8 mouse cellular contexts compared by ENCODE assay signal in genomic region chr9:25480676-25481075, GRCm38 (mm10). TPM values are rescaled to one million over a fixed set of nuclear protein-coding genes. Genes with fewer than 3 reads are reported as not detected.
DNase-seq lines count a peak whose midpoint lies in the region; ATAC-seq and TF ChIP-seq lines count a peak whose summit lies in the region.

No protein-coding gene starts in this region.

- H3K9ac ChIP-seq in forebrain, embryonic 11.5 days (ENCODE audit: low read length): no peak overlapping the region
- H3K9ac ChIP-seq in forebrain, embryonic 13.5 days: no peak overlapping the region
- peak overlapping the region; percentile 75; the same call in 1 of the 2 replicates for H3K9ac ChIP-seq in hindbrain, embryonic 14.5 days
- H3K9ac ChIP-seq in liver, postnatal 0 days (replicated peaks): no peak overlapping the region

- no peaks in the 10 kb centered on the region for H3K9me3 ChIP-seq in forebrain, embryonic 11.5 days (ENCODE audit: control insufficient read depth, low read length)
- H3K9me3 ChIP-seq in forebrain, embryonic 13.5 days (replicated peaks): no peaks in the 10 kb centered on the region
- H3K9me3 ChIP-seq in hindbrain, embryonic 14.5 days (ENCODE audit: control insufficient read depth, low read length): no peaks in the 10 kb centered on the region
- H3K9me3 ChIP-seq in liver, postnatal 0 days (ENCODE audit: low read length): no peaks in the 10 kb centered on the region

- no peak for TF ChIP-seq EP300 in liver, postnatal 0 days (IDR thresholded peaks at IDR 0.05; ENCODE audit: low read depth)

- H3K27me3 ChIP-seq in forebrain, embryonic 11.5 days (ENCODE audit: control insufficient read depth, insufficient read depth, low read length): no peaks in the 10 kb centered on the region
- H3K27me3 ChIP-seq in forebrain, embryonic 13.5 days: 0 out of 2 replicates have a peak, but pooled peaks cover 6% of the 10 kb centered on the region
- no peaks in the 10 kb centered on the region for H3K27me3 ChIP-seq in hindbrain, embryonic 14.5 days (ENCODE audit: control insufficient read depth, insufficient read depth, low read length)
- no peaks in the 10 kb centered on the region for H3K27me3 ChIP-seq in liver, postnatal 0 days (ENCODE audit: insufficient read depth, low read length)
- H3K27me3 ChIP-seq in cerebellum, adult 2 months (ENCODE audit: control insufficient read depth, insufficient read depth, low read length): no peaks in the 10 kb centered on the region

- no peaks in the 10 kb centered on the region for H3K36me3 ChIP-seq in forebrain, embryonic 11.5 days (ENCODE audit: control insufficient read depth, insufficient read depth, low read length)
- no peaks in the 10 kb centered on the region for H3K36me3 ChIP-seq in forebrain, embryonic 13.5 days (ENCODE audit: poor library complexity, severe bottlenecking)
- H3K36me3 ChIP-seq in hindbrain, embryonic 14.5 days (replicated peaks; ENCODE audit: control insufficient read depth, insufficient read depth): no peaks in the 10 kb centered on the region
- no peaks in the 10 kb centered on the region for H3K36me3 ChIP-seq in liver, postnatal 0 days (replicated peaks; ENCODE audit: insufficient read depth, low read length)

- H3K4me3 ChIP-seq in forebrain, embryonic 11.5 days (ENCODE audit: low read depth, low read length): no peak overlapping the region
- no peak overlapping the region for H3K4me3 ChIP-seq in forebrain, embryonic 13.5 days
- H3K4me3 ChIP-seq in layer of hippocampus, adult 2 months: peak overlapping the region; percentile 91; the same call in 1 of the 2 replicates
- H3K4me3 ChIP-seq in hindbrain, embryonic 14.5 days (replicated peaks; ENCODE audit: low read length): peak overlapping the region; percentile 78; the same call in 1 of the 2 replicates
- 0 out of 2 replicates have a peak overlapping the region, but pooled peaks have one; percentile 57 for H3K4me3 ChIP-seq in liver, postnatal 0 days (ENCODE audit: low read depth, low read length)
- H3K4me3 ChIP-seq in cerebellum, adult 2 months (replicated peaks; ENCODE audit: insufficient read depth, low read depth, low read length): no peak overlapping the region

- H3K4me1 ChIP-seq in forebrain, embryonic 11.5 days (replicated peaks; ENCODE audit: control insufficient read depth, insufficient read depth, low read length): no peaks in the 10 kb centered on the region
- peaks cover 37% of the 10 kb centered on the region for H3K4me1 ChIP-seq in forebrain, embryonic 13.5 days
- H3K4me1 ChIP-seq in hindbrain, embryonic 14.5 days (replicated peaks; ENCODE audit: control insufficient read depth, insufficient read depth, low read length): peaks cover 4% of the 10 kb centered on the region; the same call in 1 of the 2 replicates
- peaks cover 42% of the 10 kb centered on the region for H3K4me1 ChIP-seq in liver, postnatal 0 days (ENCODE audit: insufficient read depth)
- peaks cover 20% of the 10 kb centered on the region for H3K4me1 ChIP-seq in cerebellum, adult 2 months (ENCODE audit: control insufficient read depth, insufficient read depth, low read length)

- no peak overlapping the region for H3K27ac ChIP-seq in forebrain, embryonic 11.5 days (ENCODE audit: low read depth, low read length)
- no peak overlapping the region for H3K27ac ChIP-seq in forebrain, embryonic 13.5 days
- peak overlapping the region; percentile 83 for H3K27ac ChIP-seq in layer of hippocampus, adult 2 months
- H3K27ac ChIP-seq in hindbrain, embryonic 14.5 days: no peak overlapping the region
- H3K27ac ChIP-seq in liver, postnatal 0 days (ENCODE audit: low read depth): peak overlapping the region; percentile 91
- H3K27ac ChIP-seq in cerebellum, adult 2 months (ENCODE audit: insufficient read depth, low read length): no peak overlapping the region

- no peak for ATAC-seq in forebrain, embryonic 11.5 days (replicated peaks; ENCODE audit: low FRiP score)
- ATAC-seq in forebrain, embryonic 13.5 days: no peak
- no peak for ATAC-seq in hindbrain, embryonic 14.5 days (ENCODE audit: low FRiP score)
- peak; percentile 65 for ATAC-seq in liver, postnatal 0 days

- no peak for DNase-seq in forebrain, embryonic 11.5 days (ENCODE audit: low spot score)
- no peak for DNase-seq in layer of hippocampus, adult 2 months (ENCODE audit: low spot score in 2 of 2)
- DNase-seq in layer of hippocampus, postnatal 10 days (ENCODE audit: low spot score in 2 of 2): no peak
- no peak for DNase-seq in hindbrain, embryonic 14.5 days (ENCODE audit: low spot score)
- no peak for DNase-seq in liver, postnatal 0 days
- DNase-seq in left cerebral cortex, adult 11 months (ENCODE audit: low spot score): no peak
- DNase-seq in cerebellum, adult 2 months: no peak

- 79% methylated on average over 2 of the region's 2 CpGs for WGBS in forebrain, embryonic 11.5 days
- 89% methylated on average over 2 of the region's 2 CpGs for WGBS in forebrain, embryonic 13.5 days
- WGBS in hindbrain, embryonic 14.5 days: 94% methylated on average over 2 of the region's 2 CpGs
- WGBS in liver, postnatal 0 days (ENCODE audit: insufficient replicate concordance): 44% methylated on average over 2 of the region's 2 CpGs
- WGBS in cerebellum, adult 2 months: 51% methylated on average over 2 of the region's 2 CpGs

- no peak for TF ChIP-seq CTCF in layer of hippocampus, adult 2 months (conservative IDR thresholded peaks at IDR 0.05)
- TF ChIP-seq CTCF in liver, postnatal 0 days (IDR thresholded peaks at IDR 0.05; ENCODE audit: low read depth): no peak
- TF ChIP-seq CTCF in cerebellum, adult 2 months (IDR thresholded peaks at IDR 0.05; ENCODE audit: borderline replicate concordance, insufficient read depth, low read depth, low read length): no peak

- peak overlapping the region; percentile 34; the same call in 1 of the 2 replicates for H3K4me2 ChIP-seq in forebrain, embryonic 11.5 days (ENCODE audit: low read depth, low read length, severe bottlenecking)
- H3K4me2 ChIP-seq in forebrain, embryonic 13.5 days: no peak overlapping the region
- H3K4me2 ChIP-seq in hindbrain, embryonic 14.5 days (replicated peaks): 0 out of 2 replicates have a peak overlapping the region, but pooled peaks have one; percentile 89
- H3K4me2 ChIP-seq in liver, postnatal 0 days (ENCODE audit: low read depth, low read length): peak overlapping the region; percentile 81

- TF ChIP-seq POLR2A in cerebellum, adult 2 months (IDR thresholded peaks at IDR 0.05; ENCODE audit: borderline replicate concordance, insufficient read depth, low read length): no peak

RNA-seq across cellular contexts. Expression of gene Eepd1, which starts 0.7 kb away (rescaled TPM):
- polyA plus RNA-seq in forebrain, embryonic 11.5 days (2014; fragmentation: Nextera tagmentation; extraction: Ambion mirVana): 9.2 and 10.3 TPM in 2 replicates
- polyA plus RNA-seq in forebrain, embryonic 13.5 days (2015; fragmentation: Nextera tagmentation; extraction: Ambion mirVana): 8.1 and 8.9 TPM in 2 replicates
- 10 to 100 TPM; 18.0 to 19.4 TPM for total RNA-seq in layer of hippocampus, adult 2 months (2021)
- 10 to 100 TPM; 13.2 to 15.0 TPM for total RNA-seq in layer of hippocampus, postnatal 10 days (2021)
- 8.8 and 11.1 TPM in 2 replicates for polyA plus RNA-seq in hindbrain, embryonic 14.5 days (2014; fragmentation: Nextera tagmentation; extraction: Ambion mirVana)
- 7.6 and 7.8 TPM in 2 replicates for polyA plus RNA-seq in liver, postnatal 0 days (2015; fragmentation: Nextera tagmentation; extraction: Ambion mirVana)
- 11.0 and 11.2 TPM in 2 replicates for polyA plus RNA-seq in cerebellum, adult 2 months (2012; rRNA removed)

Comparison
In these comparisons a context has a peak if more than half of its experiments do, and no peak if none do; other contexts are left out.
1. H3K27ac ChIP-seq: peak in layer of hippocampus, adult 2 months (single experiment) and liver, postnatal 0 days (single experiment); none in forebrain, embryonic 11.5 days (single experiment), forebrain, embryonic 13.5 days (single experiment), hindbrain, embryonic 14.5 days (single experiment) and cerebellum, adult 2 months (single experiment).
2. H3K4me3 ChIP-seq: peak in layer of hippocampus, adult 2 months (single experiment), hindbrain, embryonic 14.5 days (single experiment) and liver, postnatal 0 days (single experiment); none in forebrain, embryonic 11.5 days (single experiment), forebrain, embryonic 13.5 days (single experiment) and cerebellum, adult 2 months (single experiment).